Mouse (Mus musculus): ENCODE data around the gene Tfcp2. TPM values are rescaled to one million over a fixed set of nuclear protein-coding genes. Genes with fewer than 3 reads are reported as not detected.

Tfcp2 gene
- polyA plus RNA-seq (2012; rRNA removed) = 20.2 and 22.6 TPM in 2 replicates

GRCm38 (mm10) chr15:100551326-100552307 lies at the start of gene Tfcp2:
Gene Tfcp2 (minus strand): TSS chr15:100552008.
- peak within 1 kb of the TSS; percentile 39 for H3K4me3 ChIP-seq (ENCODE audit: insufficient read depth, low read length)
- peaks cover 2% of the 10 kb centered on the region; the same call in 1 of the 2 replicates for H3K4me1 ChIP-seq (ENCODE audit: control insufficient read depth, insufficient read depth, low read length)
- H3K27ac ChIP-seq (ENCODE audit: insufficient read depth, low read length) = peak within 1 kb of the TSS; percentile 29; the same call in 1 of the 2 replicates
- TF ChIP-seq POLR2A (IDR thresholded peaks at IDR 0.05; ENCODE audit: extremely low read depth, insufficient read depth, low read length) = peak; percentile 99
- no peak for TF ChIP-seq CTCF (IDR thresholded peaks at IDR 0.05; ENCODE audit: extremely low read depth, insufficient read depth, low read length)

DNA sequence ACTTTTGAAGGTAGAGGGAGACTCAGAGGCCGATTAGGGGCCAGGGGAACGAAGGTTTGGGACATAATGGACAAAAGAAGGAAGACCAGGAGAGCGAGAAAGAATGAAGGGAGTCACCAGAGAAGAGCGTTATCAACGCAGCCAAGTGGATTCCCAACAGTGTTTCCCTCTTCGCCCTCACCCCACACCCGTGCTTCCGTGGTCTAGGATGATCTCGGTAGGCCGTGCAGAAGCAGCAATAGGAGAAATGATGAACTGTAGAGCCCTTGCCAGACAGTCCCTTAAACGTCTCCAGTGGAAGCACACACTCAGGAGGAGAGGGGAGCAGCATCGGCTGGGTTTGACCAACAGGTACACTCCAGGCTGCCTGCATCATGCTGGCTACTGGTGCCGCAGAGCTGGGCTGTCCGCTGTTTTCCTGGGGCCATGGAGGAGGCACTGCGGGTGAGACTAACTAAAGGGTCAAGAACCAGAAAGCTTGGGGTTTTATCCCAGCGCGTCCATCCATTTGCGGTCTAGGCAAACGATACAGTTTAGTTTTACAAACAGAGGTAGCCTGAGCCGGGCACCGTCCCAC lies 49.0 kb upstream of the Tfcp2 start:
- TF ChIP-seq CTCF (IDR thresholded peaks at IDR 0.05; ENCODE audit: extremely low read depth, insufficient read depth, low read length) (no peak), POLR2A (IDR thresholded peaks at IDR 0.05; ENCODE audit: extremely low read depth, insufficient read depth, low read length) (no peak)
- Histone ChIP-seq H3K4me3 (ENCODE audit: insufficient read depth, low read length) (peak overlapping the region; percentile 99; the same call in 1 of the 2 replicates), H3K4me1 (ENCODE audit: control insufficient read depth, insufficient read depth, low read length) (no peaks in the 10 kb centered on the region), H3K27ac (ENCODE audit: insufficient read depth, low read length) (no peak overlapping the region)

- Histone ChIP-seq H3K4me3 (ENCODE audit: insufficient read depth, low read length) (peak overlapping the region; percentile 99), H3K27ac (ENCODE audit: insufficient read depth, low read length) (peak overlapping the region; percentile 2; the same call in 1 of the 2 replicates), H3K4me1 (ENCODE audit: control insufficient read depth, insufficient read depth, low read length) (no peaks in the 10 kb centered on the region)
- TF ChIP-seq CTCF (IDR thresholded peaks at IDR 0.05; ENCODE audit: extremely low read depth, insufficient read depth, low read length) = no peak
- 0 out of 2 replicates have a peak, but pooled peaks have one; percentile 27 for TF ChIP-seq POLR2A (IDR thresholded peaks at IDR 0.05; ENCODE audit: extremely low read depth, insufficient read depth, low read length)
Observed at GRCm38 (mm10) chr15:100600047-100600695, 48.4 kb upstream of the Tfcp2 start.

DNA sequence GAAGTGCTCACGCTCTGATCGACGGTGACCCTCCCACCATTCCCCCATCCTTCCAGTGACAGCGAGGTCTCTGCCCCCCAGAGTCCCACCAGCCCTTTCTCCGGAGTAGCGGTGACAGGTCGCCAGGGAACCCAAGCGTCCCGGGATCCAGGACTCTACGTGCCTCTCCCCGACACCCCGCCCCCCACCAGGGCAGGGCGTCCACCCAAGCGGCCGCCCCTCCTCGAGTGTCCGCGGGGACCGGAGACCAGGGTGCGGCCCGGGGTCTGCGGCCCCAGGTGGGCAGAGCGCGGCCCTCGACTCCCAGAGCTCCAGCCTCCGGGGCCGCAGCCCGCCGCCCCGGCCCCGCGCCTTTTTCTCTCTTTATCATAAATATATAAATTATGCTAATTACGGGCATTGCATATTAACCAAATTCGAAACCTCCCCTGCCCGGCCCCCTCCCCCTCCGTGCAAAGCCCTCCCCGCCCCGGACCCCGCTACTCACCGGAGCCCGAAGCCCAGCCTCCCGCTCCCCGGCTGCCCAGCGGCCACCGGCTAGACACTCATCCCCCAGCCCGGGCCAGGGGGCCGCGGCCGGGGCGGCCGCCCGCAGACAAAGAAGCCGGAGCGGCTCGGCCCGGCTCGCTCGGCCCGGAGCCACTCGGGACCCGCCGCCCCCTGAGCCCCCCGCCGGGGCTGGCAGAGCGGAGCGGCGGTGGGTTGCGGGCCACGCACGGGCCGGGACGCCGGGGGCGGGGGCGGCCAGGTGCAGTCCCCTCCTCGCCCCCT lies 47.7 kb upstream of the Tfcp2 start, which contains the start of gene Pou6f1:
Gene Pou6f1, minus strand, starts transcription at position 709 of the 771 bp plus-strand sequence.
- H3K4me3 ChIP-seq (ENCODE audit: insufficient read depth, low read length) = peak within 1 kb of the TSS; percentile 99
- peak within 1 kb of the TSS; percentile 80 for H3K27ac ChIP-seq (ENCODE audit: insufficient read depth, low read length)
- TF ChIP-seq CTCF (IDR thresholded peaks at IDR 0.05; ENCODE audit: extremely low read depth, insufficient read depth, low read length) = no peak
- no peak for TF ChIP-seq POLR2A (IDR thresholded peaks at IDR 0.05; ENCODE audit: extremely low read depth, insufficient read depth, low read length)
- no peaks in the 10 kb centered on the region for H3K4me1 ChIP-seq (ENCODE audit: control insufficient read depth, insufficient read depth, low read length)

GRCm38 (mm10) chr15:100598883-100599275 lies 47.1 kb upstream of the Tfcp2 start:
- Histone ChIP-seq H3K27ac (ENCODE audit: insufficient read depth, low read length) (peak overlapping the region; percentile 49; the same call in 1 of the 2 replicates), H3K4me1 (ENCODE audit: control insufficient read depth, insufficient read depth, low read length) (no peaks in the 10 kb centered on the region), H3K4me3 (ENCODE audit: insufficient read depth, low read length) (peak overlapping the region; percentile 99)
- TF ChIP-seq POLR2A (IDR thresholded peaks at IDR 0.05; ENCODE audit: extremely low read depth, insufficient read depth, low read length) (peak; percentile 60; the same call in 1 of the 2 replicates), CTCF (IDR thresholded peaks at IDR 0.05; ENCODE audit: extremely low read depth, insufficient read depth, low read length) (no peak)

DNA sequence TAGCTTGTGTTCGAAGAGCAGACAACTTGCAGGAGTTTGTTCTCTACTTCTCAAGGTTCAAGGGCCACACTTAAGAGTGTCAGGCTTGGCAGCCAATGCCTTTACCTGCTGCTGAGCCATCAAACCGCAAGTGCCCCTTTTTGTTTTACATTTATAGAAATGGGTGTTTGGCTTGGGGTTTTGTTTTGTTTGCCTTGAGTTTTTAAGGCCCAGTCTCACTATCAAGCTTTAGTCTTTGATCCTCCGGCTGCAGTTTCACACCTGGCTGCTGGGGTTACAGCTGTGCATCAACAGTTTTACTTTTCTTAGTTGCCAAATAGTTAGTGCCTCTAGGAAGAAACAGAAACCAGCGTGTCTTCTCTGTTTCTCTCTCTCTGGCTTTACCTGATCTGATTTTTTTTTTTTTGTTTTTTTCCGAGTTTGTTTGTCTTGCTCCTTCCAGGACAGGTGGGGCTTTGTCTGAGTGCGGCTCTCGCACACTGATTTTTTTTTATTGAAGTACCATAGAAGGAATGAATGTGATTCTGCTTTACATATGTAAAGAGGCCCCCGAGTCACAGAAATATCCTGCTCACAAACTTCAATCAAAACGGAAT lies 46.6 kb upstream of the Tfcp2 start:
- no peaks in the 10 kb centered on the region for H3K4me1 ChIP-seq (ENCODE audit: control insufficient read depth, insufficient read depth, low read length)
- peak overlapping the region; percentile 99 for H3K4me3 ChIP-seq (ENCODE audit: insufficient read depth, low read length)
- peak overlapping the region; percentile 49; the same call in 1 of the 2 replicates for H3K27ac ChIP-seq (ENCODE audit: insufficient read depth, low read length)
- TF ChIP-seq POLR2A (IDR thresholded peaks at IDR 0.05; ENCODE audit: extremely low read depth, insufficient read depth, low read length) = no peak
- no peak for TF ChIP-seq CTCF (IDR thresholded peaks at IDR 0.05; ENCODE audit: extremely low read depth, insufficient read depth, low read length)

GRCm38 (mm10) chr15:100592817-100593216 lies 41.0 kb upstream of the Tfcp2 start:
- no peak for TF ChIP-seq CTCF (IDR thresholded peaks at IDR 0.05; ENCODE audit: extremely low read depth, insufficient read depth, low read length)
- TF ChIP-seq POLR2A (IDR thresholded peaks at IDR 0.05; ENCODE audit: extremely low read depth, insufficient read depth, low read length) = no peak
- Histone ChIP-seq H3K4me3 (ENCODE audit: insufficient read depth, low read length) (no peak overlapping the region), H3K4me1 (ENCODE audit: control insufficient read depth, insufficient read depth, low read length) (no peaks in the 10 kb centered on the region), H3K27ac (ENCODE audit: insufficient read depth, low read length) (no peak overlapping the region)

DNA sequence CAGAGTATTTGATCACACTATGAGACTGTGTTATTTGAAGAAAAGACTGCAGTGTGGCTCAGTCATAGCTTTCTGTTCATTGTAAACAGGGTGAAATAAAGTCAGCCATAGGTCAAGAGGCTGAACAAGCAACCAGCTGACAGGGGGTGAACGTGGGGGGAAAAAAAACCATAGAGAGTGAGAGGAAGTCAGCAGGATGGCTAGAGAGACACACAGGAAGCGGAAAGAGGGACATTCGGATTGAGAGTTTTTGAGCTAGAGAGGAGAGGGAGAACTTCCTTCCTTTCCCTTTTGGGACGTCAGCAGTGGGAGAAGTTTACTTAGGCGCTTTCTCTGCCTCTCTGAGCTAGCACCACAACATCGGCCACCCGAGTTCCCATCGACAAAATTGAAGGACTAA lies 38.6 kb upstream of the Tfcp2 start:
- H3K4me1 ChIP-seq (ENCODE audit: control insufficient read depth, insufficient read depth, low read length) = no peaks in the 10 kb centered on the region

More for the DNA sequence above, 38.6 kb upstream of the Tfcp2 start:
- Histone ChIP-seq H3K4me3 (ENCODE audit: insufficient read depth, low read length) (no peak overlapping the region), H3K27ac (ENCODE audit: insufficient read depth, low read length) (no peak overlapping the region)
- TF ChIP-seq POLR2A (IDR thresholded peaks at IDR 0.05; ENCODE audit: extremely low read depth, insufficient read depth, low read length) = no peak
- no peak for TF ChIP-seq CTCF (IDR thresholded peaks at IDR 0.05; ENCODE audit: extremely low read depth, insufficient read depth, low read length)

Data from cortical plate, adult 2 months (tissue).